Mouse (Mus musculus): ENCODE results near the gene Tctn1. TPM values are rescaled to one million over a fixed set of nuclear protein-coding genes. Genes with fewer than 3 reads are reported as not detected.

Gene Tctn1
- polyA plus RNA-seq, 1 experiment = 28.0 TPM

- Histone ChIP-seq H3K27ac (ENCODE audit: insufficient read depth, low read length) (no peak overlapping the region), H3K4me1 (ENCODE audit: control insufficient read depth, insufficient read depth, low read length) (peaks cover 23% of the 10 kb centered on the region), H3K4me3 (ENCODE audit: insufficient read depth, low read length) (no peak overlapping the region)
- peak; percentile 10; the same call in 1 of the 2 replicates for TF ChIP-seq CTCF (IDR thresholded peaks at IDR 0.05; ENCODE audit: extremely low read depth, insufficient read depth, low read length)
- no peak for TF ChIP-seq POLR2A (IDR thresholded peaks at IDR 0.05; ENCODE audit: extremely low read depth, insufficient read depth, low read length)
These were observed 38.8 kb upstream of the Tctn1 start for GRCm38 (mm10) chr5:122302810-122303745.

- Histone ChIP-seq H3K4me3 (ENCODE audit: insufficient read depth, low read length) (no peak overlapping the region), H3K27ac (ENCODE audit: insufficient read depth, low read length) (no peak overlapping the region), H3K4me1 (ENCODE audit: control insufficient read depth, insufficient read depth, low read length) (peaks cover 23% of the 10 kb centered on the region)
- TF ChIP-seq CTCF (IDR thresholded peaks at IDR 0.05; ENCODE audit: extremely low read depth, insufficient read depth, low read length) = no peak
- no peak for TF ChIP-seq POLR2A (IDR thresholded peaks at IDR 0.05; ENCODE audit: extremely low read depth, insufficient read depth, low read length)
These were observed 35.8 kb upstream of the Tctn1 start for GRCm38 (mm10) chr5:122300071-122300518.

- Histone ChIP-seq H3K27ac (ENCODE audit: insufficient read depth, low read length) (no peak overlapping the region), H3K4me3 (ENCODE audit: insufficient read depth, low read length) (no peak overlapping the region)
- TF ChIP-seq POLR2A (IDR thresholded peaks at IDR 0.05; ENCODE audit: extremely low read depth, insufficient read depth, low read length) (no peak), CTCF (IDR thresholded peaks at IDR 0.05; ENCODE audit: extremely low read depth, insufficient read depth, low read length) (no peak)
These were observed 31.1 kb upstream of the Tctn1 start for GRCm38 (mm10) chr5:122295113-122295935.

GRCm38 (mm10) chr5:122294219-122294735 lies 30.0 kb upstream of the Tctn1 start:
- TF ChIP-seq CTCF (IDR thresholded peaks at IDR 0.05; ENCODE audit: extremely low read depth, insufficient read depth, low read length) (no peak), POLR2A (IDR thresholded peaks at IDR 0.05; ENCODE audit: extremely low read depth, insufficient read depth, low read length) (no peak)
- Histone ChIP-seq H3K4me3 (ENCODE audit: insufficient read depth, low read length) (no peak overlapping the region), H3K4me1 (ENCODE audit: control insufficient read depth, insufficient read depth, low read length) (peaks cover 5% of the 10 kb centered on the region), H3K27ac (ENCODE audit: insufficient read depth, low read length) (no peak overlapping the region)

More at GRCm38 (mm10) chr5:122295113-122295935, 31.1 kb upstream of the Tctn1 start:
- H3K4me1 ChIP-seq (ENCODE audit: control insufficient read depth, insufficient read depth, low read length) = peaks cover 6% of the 10 kb centered on the region

- H3K4me3 ChIP-seq (ENCODE audit: insufficient read depth, low read length) = no peak overlapping the region
These were observed 28.9 kb upstream of the Tctn1 start for GRCm38 (mm10) chr5:122293131-122293530.

GRCm38 (mm10) chr5:122291553-122292339 lies 27.5 kb upstream of the Tctn1 start:
- Histone ChIP-seq H3K4me1 (ENCODE audit: control insufficient read depth, insufficient read depth, low read length) (peaks cover 13% of the 10 kb centered on the region), H3K4me3 (ENCODE audit: insufficient read depth, low read length) (no peak overlapping the region), H3K27ac (ENCODE audit: insufficient read depth, low read length) (no peak overlapping the region)
- TF ChIP-seq CTCF (IDR thresholded peaks at IDR 0.05; ENCODE audit: extremely low read depth, insufficient read depth, low read length) = no peak
- TF ChIP-seq POLR2A (IDR thresholded peaks at IDR 0.05; ENCODE audit: extremely low read depth, insufficient read depth, low read length) = no peak

More at GRCm38 (mm10) chr5:122293131-122293530, 28.9 kb upstream of the Tctn1 start:
- TF ChIP-seq POLR2A (IDR thresholded peaks at IDR 0.05; ENCODE audit: extremely low read depth, insufficient read depth, low read length) = no peak
- TF ChIP-seq CTCF (IDR thresholded peaks at IDR 0.05; ENCODE audit: extremely low read depth, insufficient read depth, low read length) = no peak
- peaks cover 8% of the 10 kb centered on the region for H3K4me1 ChIP-seq (ENCODE audit: control insufficient read depth, insufficient read depth, low read length)
- H3K27ac ChIP-seq (ENCODE audit: insufficient read depth, low read length) = no peak overlapping the region

- Histone ChIP-seq H3K27ac (ENCODE audit: insufficient read depth, low read length) (no peak overlapping the region), H3K4me1 (ENCODE audit: control insufficient read depth, insufficient read depth, low read length) (peaks cover 15% of the 10 kb centered on the region), H3K4me3 (ENCODE audit: insufficient read depth, low read length) (no peak overlapping the region)
- no peak for TF ChIP-seq POLR2A (IDR thresholded peaks at IDR 0.05; ENCODE audit: extremely low read depth, insufficient read depth, low read length)
- TF ChIP-seq CTCF (IDR thresholded peaks at IDR 0.05; ENCODE audit: extremely low read depth, insufficient read depth, low read length) = no peak
These were observed 26.9 kb upstream of the Tctn1 start for GRCm38 (mm10) chr5:122291149-122291548.

- H3K4me3 ChIP-seq (ENCODE audit: insufficient read depth, low read length) = no peak overlapping the region
- H3K4me1 ChIP-seq (ENCODE audit: control insufficient read depth, insufficient read depth, low read length) = peaks cover 12% of the 10 kb centered on the region
- no peak overlapping the region for H3K27ac ChIP-seq (ENCODE audit: insufficient read depth, low read length)
- no peak for TF ChIP-seq CTCF (IDR thresholded peaks at IDR 0.05; ENCODE audit: extremely low read depth, insufficient read depth, low read length)
- TF ChIP-seq POLR2A (IDR thresholded peaks at IDR 0.05; ENCODE audit: extremely low read depth, insufficient read depth, low read length) = no peak
These were observed 24.0 kb upstream of the Tctn1 start for GRCm38 (mm10) chr5:122288147-122288811.
